Mouse (Mus musculus): ENCODE data around the gene 4930467E23Rik. TPM values are rescaled to one million over a fixed set of nuclear protein-coding genes. Genes with fewer than 3 reads are reported as not detected.
"Not testable (repeated sequence)": the region's sequence is repeated elsewhere in the genome, so short reads cannot be mapped to it uniquely, and the experiment has no call there.

The 4930467E23Rik gene
- 1 to 10 TPM in 1 of 2 experiments, not detected in 1; 1.5 TPM for total RNA-seq (2021)

DNA sequence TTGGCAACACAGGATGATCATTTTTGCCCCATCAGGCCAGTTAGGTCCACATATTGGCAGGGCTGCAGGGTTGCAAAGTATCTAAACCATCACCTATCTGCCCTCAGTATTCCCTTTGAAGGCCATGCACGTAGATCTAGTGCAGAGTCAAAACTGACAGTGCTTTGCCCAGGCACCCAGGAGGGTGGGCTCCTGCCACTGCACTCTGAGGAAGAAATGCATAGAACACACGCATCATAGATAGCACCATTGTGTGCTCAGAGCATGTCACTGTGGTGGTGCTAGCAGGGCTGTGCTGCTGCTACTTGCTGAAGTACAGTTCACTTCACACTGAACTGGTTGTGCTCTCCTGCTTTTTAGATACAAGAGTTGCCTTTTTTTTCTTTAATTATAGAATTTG is at the start of gene 4930467E23Rik:
Gene 4930467E23Rik (plus strand): TSS at position 301 of the 400 bp plus-strand sequence.
- intact Hi-C loops (cut with DNase I); DNase-seq (ENCODE audit: low spot score in 2 of 2): not testable (repeated sequence)

DNA sequence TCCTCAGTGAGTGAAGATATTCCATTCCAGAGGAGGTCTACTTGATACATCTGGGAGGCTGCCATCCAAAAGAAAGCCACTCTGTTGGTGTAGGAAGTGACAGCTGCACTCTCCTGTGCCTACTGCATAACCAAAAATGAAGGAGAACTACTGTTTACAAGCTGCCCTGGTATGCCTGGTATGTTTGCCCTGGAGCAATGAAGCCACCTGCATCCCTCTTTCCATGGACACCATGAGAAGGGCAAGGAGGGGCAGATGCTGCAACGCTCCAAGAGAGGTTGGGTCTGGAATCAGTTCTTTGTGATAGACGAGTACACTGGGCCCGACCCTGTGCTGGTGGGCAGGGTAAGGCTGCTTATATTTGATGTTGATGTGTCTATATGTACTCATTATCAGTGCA is 47.1 kb upstream of the 4930467E23Rik start:
- intact Hi-C loops (cut with DNase I); DNase-seq (ENCODE audit: low spot score in 2 of 2): not testable (repeated sequence)

DNA sequence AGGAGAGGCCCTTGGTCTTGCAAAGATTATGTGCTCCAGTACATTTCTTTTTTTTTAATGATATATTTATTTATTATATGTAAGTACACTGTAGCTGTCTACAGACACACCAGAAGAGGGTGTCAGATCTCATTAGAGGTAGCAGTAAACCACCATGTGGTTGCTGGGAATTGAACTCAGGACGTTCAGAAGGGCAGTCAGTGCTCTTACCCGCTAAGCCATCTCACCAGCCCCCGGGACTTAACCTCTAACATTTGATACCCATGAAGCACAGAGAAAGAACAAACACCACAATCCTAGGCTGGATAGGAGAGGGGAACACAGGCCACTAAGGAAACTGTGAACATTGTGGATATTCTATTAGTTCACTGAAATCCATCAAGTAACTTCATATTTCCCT is 43.9 kb upstream of the 4930467E23Rik start:
- intact Hi-C loops (cut with DNase I) = not testable (repeated sequence)
- DNase-seq (ENCODE audit: low spot score in 2 of 2) = peak in 1 of 2 experiments; percentile 5

DNA sequence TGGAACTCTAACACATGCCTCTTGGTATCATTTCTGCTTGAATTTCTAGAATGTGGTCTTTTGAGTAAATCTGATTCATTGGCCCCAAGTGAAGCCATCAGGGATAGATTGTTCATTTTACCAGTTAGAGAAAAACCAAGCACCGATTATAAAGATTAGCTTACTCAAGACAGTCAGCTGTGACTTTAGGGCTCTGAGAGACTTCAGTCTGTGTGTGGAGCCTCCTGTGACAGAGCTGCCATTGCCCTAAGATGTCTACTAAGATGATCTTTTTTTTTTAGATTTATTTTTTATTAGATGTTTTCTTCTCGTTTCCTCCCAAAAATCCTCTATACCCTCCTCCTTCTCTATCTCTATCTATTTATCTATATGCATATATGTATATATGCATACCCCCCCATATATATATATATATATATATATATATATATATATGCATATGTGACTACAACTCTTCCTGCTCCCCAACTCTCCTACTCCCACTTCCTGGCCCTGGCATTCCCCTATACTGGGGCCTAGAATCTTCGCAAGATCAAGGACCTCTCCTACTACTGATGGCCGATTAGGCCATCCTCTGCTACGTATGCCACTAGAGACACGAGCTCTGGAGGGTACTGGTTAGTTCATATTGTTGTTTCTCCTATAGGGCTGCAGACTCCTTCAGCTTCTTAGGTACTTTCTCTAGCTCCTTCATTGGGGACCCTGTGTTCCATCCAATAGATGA is 40.4 kb upstream of the 4930467E23Rik start:
- intact Hi-C loops (cut with DNase I) = not testable (repeated sequence)

DNA sequence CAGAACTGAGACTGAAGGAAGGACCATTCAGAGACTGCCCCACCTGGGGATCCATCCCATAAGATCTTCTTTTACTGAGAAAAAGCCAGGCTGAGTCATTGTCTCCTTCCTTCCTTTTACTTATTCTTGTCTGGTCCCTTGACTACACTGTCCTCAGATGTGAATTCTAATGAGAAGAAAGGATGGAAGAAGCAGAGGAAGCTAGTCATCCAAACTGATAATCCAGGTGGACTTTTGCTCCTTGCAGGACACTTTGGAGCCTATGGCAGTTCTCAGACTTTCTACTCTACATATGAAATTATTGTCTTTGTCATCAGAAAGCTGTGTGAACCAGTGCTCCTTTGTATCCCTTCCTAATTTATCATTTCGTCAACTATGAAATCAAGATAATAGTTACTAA is 39.6 kb upstream of the 4930467E23Rik start:
- DNase-seq (ENCODE audit: low spot score in 2 of 2); intact Hi-C loops (cut with DNase I): not testable (repeated sequence)

More for the DNA sequence above, 40.4 kb upstream of the 4930467E23Rik start:
- not testable (repeated sequence) for DNase-seq (ENCODE audit: low spot score in 2 of 2)

DNA sequence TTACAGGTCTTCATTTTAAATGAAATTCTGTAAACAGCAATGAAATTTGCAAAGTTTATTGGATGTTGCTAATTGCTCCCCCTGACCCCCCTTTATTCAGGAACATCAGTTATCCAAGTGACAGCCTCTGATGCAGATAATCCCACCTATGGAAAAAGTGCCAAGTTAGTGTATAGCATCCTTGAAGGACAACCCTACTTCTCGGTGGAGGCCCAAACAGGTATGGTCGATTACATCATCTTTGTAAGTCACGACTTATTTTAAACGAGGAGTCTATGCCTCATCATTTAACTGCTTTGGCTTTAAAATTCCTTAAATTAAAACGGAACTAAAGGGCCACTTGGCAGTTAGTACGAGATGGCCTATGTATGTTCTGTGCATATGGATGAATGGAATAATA is 38.0 kb upstream of the 4930467E23Rik start:
- intact Hi-C loops (cut with DNase I); DNase-seq (ENCODE audit: low spot score in 2 of 2): not testable (repeated sequence)

DNA sequence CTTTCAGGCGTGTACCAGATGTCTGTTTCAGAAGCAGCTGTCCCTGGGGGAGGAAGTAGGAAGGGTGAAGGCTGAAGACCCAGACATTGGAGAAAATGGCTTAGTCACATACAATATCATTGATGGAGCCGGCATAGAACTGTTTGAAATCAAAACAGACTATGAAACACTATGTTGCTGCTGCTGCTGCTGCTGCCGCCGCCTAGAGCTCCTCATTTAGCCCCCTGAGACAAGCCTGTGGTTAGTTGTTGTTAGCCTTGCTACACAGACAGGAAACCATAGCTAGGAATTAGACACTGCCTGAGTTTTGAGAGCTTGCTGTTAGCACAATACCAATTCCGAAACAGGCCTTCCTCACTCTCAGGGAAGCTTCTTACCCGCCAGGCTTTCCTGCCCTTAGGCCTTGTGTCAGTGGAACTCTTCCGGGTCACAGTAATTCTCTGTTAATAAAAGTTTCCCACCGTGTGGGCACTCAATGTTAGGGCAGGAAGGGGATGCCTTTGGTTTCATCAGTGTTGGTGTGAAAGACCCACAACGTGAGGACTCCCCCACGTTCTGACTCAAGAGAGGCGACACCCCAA is 31.8 kb upstream of the 4930467E23Rik start:
- intact Hi-C loops (cut with DNase I); DNase-seq (ENCODE audit: low spot score in 2 of 2): not testable (repeated sequence)

DNA sequence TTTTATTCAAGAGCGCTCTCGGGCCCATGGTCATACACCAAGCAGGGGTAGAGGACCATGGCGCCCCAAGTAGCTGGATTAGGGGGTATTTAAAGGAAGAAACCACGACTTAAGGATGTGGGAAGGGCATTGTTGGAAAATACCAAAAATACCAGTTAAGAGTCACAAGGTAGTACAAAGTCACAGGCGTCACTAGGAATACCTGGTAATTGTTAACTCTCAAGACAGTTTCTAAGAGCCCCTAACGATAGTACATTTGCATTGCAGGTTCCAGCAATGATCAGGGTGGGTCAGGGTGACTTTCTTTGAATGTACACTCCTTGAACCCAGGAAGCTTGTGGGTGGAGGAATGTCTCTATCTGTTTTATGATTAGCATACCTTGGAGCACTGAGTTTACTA is 31.3 kb upstream of the 4930467E23Rik start:
- DNase-seq (ENCODE audit: low spot score in 2 of 2); intact Hi-C loops (cut with DNase I): not testable (repeated sequence)

DNA sequence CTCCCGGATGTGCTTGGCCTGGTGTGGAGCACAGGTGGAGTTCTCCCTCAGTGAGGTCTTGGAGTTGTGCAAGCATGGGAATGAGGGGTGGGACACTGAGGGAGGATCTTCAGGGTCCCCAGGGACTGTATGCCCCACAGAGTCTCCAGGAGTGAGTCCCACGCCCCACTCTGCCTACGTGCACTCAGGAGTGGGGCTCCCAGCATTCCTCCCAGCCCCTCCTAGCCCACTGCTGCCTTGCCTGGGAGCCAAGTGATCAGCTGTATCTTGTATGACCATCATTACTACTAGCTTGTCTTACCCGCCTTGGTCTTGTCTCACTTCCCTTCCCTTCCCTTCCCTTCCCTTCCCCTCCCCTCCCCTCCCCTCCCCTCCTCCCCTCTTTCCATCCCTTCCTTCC is 30.7 kb upstream of the 4930467E23Rik start:
- intact Hi-C loops (cut with DNase I) = not testable (repeated sequence)

DNA sequence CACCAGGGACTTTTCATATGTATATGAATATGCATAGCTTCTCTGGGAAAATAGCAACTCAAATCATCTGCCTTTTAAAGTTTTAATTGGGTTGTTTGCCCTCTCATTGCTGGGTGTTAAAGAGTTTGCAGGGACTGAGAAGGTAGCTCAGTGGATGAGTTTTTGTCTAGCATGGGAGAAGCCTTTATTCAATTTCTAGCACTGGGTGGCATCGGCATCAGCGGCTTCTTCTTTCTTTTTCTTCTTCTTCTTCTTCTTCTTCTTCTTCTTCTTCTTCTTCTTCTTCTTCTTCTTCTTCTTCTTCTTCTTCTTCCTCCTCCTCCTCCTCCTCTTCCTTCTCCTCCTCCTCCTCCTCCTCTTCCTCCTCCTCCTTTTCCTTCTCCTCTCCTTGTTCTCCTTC is 28.1 kb upstream of the 4930467E23Rik start:
- intact Hi-C loops (cut with DNase I); DNase-seq (ENCODE audit: low spot score in 2 of 2): not testable (repeated sequence)

More for the DNA sequence above, 30.7 kb upstream of the 4930467E23Rik start:
- DNase-seq (ENCODE audit: low spot score in 2 of 2) = peak in 1 of 2 experiments; percentile 63

DNA sequence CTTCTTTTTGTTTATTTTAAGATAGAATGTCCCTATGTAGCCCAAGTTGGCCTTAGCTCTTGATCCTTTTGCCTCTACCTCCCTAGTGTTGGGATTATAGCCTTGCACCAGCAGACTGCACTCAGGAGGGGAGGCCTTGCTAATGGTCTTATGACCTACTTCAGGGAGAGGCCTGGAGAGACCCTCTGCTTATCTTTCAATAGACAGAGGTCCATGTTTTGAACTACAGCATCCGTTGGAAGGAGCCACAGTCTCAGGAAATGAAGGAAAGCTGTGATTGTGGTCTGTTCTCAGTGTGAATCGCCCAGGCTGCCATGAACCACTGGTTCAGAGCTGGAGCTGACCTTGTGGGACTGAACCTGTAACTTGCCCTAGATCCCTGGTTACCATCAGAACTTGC is 27.1 kb upstream of the 4930467E23Rik start:
- DNase-seq (ENCODE audit: low spot score in 2 of 2); intact Hi-C loops (cut with DNase I): not testable (repeated sequence)

DNA sequence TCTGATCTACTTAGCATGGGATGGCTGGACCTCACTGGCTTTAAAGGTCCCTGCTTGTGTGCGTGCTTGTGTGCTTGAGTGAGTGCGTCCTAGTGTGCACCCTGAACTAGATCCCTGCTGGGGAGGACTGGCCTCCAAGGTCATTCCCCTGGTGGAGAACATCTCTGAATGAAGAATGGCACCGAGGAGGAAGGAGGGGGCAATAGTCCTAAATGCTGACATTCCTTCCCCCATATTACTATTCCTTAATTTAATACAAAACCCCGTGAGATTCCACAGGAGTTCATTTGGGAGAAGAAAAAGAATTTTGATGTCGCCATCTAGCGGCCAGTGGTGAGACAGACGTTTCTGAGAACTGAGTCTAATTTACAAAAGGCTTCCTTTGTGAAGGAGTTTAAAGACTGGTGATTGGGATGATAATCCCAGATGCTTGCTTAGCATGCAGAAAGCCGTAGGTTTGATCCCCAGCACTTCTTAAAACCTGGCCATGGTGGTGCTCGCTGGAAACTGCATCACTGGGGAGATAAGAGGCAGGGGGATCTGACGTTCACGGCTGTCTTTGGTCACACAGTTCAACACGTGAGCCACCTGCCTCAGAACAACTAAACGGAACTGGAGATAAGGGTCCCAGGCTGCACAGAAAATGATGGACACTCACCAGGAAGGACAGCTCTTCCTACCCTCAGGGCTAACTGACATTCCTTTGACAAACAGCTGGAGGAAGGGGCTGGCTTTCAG is 26.2 kb upstream of the 4930467E23Rik start:
- DNase-seq (ENCODE audit: low spot score in 2 of 2) = peak; percentile 95 to 96
- intact Hi-C loops (cut with DNase I) = not testable (repeated sequence)

DNA sequence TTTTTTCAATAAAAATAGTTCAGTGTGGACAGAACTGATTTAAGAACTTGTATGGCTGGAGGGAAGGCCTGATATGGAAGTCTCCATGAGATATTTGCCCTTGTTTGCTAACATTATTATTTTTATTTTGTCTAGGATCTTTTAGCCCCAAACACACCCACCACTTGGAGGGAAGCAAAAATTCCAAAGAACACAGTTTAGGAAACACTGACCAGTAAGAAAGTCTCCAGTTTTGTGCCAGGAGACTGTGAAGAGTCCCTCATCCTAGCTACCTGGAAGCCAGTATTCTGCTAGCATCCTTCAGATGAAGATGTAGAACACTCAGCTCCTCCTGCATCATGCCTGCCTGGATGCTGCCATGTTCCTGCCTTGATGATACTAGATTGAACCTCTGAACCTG is 25.5 kb upstream of the 4930467E23Rik start:
- DNase-seq (ENCODE audit: low spot score in 2 of 2); intact Hi-C loops (cut with DNase I): not testable (repeated sequence)

DNA sequence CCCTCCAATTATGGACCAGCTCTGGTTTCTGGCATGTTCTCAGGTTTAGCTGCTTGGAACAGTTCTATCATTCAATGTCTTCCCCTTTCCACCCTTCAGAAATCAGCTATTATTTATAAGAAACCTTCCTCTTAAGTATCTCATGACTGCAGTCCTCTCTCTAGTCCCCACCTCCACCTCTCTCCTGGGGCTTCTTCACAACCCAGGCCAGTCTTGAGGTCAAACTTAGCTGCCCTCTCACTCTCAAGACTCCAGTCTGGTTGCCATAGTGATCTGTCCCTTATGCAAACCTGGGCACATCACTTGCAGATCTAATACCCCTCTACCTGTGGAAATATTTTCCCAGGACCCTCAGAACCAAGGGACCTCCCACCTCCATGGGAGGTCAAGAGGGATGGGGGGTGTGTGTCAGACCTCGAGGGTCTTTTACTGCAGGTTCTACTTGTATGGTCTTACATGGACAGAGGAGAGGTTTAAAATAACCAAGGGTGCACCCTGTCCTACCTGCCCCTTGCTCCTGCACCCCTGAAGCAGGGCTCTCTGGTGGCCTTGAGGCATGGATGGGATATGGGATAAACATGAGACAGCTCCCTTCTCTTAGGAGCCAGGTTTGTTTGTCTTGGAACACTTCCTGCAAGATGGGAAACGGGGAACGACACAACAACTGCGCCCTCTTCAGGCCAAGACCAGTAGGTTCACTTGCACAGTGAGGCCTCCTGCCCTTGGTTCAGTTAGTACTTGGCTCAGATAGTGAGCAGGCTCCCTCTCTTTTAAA is 24.7 kb upstream of the 4930467E23Rik start:
- intact Hi-C loops (cut with DNase I) = not testable (repeated sequence)
- peak in 1 of 2 experiments; percentile 35 for DNase-seq (ENCODE audit: low spot score in 2 of 2)

DNA sequence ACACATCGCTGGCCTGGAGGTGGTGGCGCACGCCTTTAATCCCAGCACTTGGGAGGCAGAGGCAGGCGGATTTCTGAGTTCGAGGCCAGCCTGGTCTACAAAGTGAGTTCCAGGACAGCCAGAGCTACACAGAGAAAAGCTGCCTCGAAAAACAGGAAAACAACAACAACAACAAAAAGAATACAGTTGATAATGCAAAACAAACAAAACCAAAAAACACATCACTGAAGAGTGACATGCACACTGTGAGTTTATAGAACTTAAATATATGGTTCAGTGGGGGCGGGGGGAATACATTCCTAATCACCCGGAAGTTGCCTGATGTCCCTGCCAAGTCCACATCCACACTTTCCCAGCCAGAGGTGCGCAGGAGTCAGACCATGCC is 24.2 kb upstream of the 4930467E23Rik start:
- peak in 1 of 2 experiments; percentile 16 for DNase-seq (ENCODE audit: low spot score in 2 of 2)

DNA sequence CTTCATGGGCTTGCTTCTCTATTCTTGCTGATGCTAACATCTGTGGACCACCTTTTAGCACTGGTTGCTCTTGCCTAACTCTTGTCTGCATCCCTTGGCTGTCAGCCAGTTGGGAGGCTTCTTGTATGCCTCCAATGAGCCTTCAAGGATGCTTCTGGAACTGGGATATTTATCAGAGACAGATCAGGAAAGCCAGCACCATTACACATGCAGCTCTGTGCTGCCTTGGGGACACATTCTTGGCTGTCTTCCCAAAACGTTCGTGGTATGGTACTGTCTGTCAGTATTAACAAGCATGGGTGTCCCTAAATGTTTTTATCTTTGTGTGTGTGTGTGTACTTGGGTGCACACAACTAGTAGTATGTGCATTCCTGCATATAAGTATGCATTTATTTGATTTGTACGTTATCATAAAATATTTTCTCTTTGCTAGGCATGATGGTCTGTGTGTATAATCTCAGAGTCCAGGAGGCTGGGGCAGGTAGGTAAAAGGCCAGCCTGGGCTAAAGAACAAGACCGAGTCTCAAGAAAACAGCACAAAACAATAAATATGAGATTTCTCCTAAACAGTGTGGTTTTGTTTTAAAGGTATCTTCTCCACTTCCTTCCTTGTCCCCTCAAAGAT is 23.2 kb upstream of the 4930467E23Rik start:
- DNase-seq (ENCODE audit: low spot score in 2 of 2) = not testable (repeated sequence)

More for the DNA sequence above, 24.2 kb upstream of the 4930467E23Rik start:
- intact Hi-C loops (cut with DNase I) = not testable (repeated sequence)

DNA sequence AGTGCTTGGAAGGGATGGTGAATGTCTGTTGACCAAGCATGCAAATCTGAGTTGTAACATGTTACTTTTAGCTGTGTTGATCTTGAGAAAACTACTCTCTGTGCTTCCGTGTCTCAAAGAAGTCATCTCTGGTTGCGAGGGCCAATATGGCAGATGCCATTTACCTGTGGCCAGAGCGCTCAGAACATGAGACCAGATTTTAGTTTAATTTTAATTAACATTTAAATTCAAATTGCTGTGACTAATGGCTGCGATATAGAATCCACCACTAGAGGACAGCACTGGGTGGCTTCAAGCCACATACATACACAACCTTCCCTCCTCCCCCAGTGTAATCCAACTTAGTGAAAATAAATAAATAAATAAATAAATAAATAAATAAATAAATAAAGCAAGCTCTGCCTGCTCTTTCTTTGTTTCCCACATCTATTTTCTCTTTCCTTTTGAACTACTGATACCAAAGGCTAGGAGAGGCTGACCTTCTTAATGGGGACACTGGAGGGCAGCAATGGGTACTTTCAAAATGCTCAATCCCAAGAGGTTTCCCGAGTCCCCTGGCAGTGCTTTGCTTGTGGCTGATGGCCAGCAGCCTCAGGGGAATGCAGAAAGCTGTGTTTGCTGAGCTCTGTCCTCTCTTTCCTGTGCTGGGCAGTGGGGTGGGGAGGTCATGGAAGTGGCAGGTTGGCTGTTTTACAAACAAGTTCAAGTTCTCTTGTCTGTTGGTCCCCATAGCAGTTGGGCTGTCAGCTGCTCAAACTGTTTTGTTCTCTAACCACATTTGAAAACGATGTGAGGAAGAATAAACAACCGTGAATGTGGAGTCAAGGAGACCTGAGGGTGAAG is 22.2 kb upstream of the 4930467E23Rik start:
- intact Hi-C loops (cut with DNase I) = not testable (repeated sequence)

More for the DNA sequence above, 23.2 kb upstream of the 4930467E23Rik start:
- intact Hi-C loops (cut with DNase I) = not testable (repeated sequence)

More for the DNA sequence above, 22.2 kb upstream of the 4930467E23Rik start:
- peak; percentile 91 for DNase-seq (ENCODE audit: low spot score in 2 of 2)

Data from left cerebral cortex, postnatal 25 days (tissue).